Mouse (Mus musculus): ENCODE results near the gene Lmx1b.

The Lmx1b gene

DNA sequence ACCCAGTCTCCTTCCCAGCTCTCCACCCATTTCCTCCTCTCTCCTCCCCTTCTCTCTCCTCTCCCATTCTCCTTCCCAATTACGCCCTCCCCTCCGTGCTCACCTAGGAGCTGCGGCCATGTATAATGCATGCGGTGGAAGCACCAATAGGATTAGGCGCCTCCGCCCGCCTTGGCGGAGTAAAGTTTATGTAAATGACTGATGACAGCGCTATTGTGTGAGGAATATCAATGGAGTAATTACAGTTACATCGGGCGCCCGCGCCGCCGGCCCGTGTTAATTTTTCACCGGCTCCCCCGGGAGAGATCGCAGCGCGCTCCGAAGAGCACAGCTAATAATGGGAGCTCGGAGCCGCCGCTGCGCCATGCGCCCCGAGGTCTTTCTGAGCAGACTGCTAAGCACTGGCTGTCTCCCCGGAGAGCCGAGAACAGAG is 23.9 kb downstream of the Lmx1b start:
- ChIA-PET CTCF (interaction anchor here in 2 of 4 experiments (0.6 to 3.1 kb wide), 15 partner anchors 11 to 130 kb away, joined by 3 to 17 read pairs (median 4); no protein-coding TSS in a partner anchor), POLR2A (interaction anchor here (0.6 to 1.8 kb wide), 24 partner anchors 8 to 148 kb away, joined by 3 to 11 read pairs (median 3); partner anchors contain the start of genes Lmx1b (in 2 of the 4) and Zbtb43 (in 1 of the 4))

GRCm38 (mm10) chr2:33615843-33616344 is 24.4 kb downstream of the Lmx1b start:
- ChIA-PET CTCF (interaction anchor here in 2 of 4 experiments (0.7 to 3.1 kb wide), 15 partner anchors 12 to 255 kb away, joined by 3 to 17 read pairs (median 4); no protein-coding TSS in a partner anchor), POLR2A (interaction anchor here in 3 of 4 experiments (0.6 to 1.8 kb wide), 21 partner anchors 9 to 147 kb away, joined by 3 to 11 read pairs (median 4); partner anchors contain the start of genes Lmx1b (in 2 of the 3) and Zbtb43 (in 1 of the 3))

- CTCF ChIA-PET: interaction anchor here in 1 of 4 experiments (1.0 kb wide), 1 partner anchor 11 kb away, joined by 3 read pairs; no protein-coding TSS in a partner anchor
- POLR2A ChIA-PET: interaction anchor here in 1 of 4 experiments (1.3 kb wide), 1 partner anchor 10 kb away, joined by 3 read pairs; no protein-coding TSS in a partner anchor
Measured at GRCm38 (mm10) chr2:33605487-33606256, 34.6 kb downstream of the Lmx1b start.

- CTCF ChIA-PET: interaction anchor here in 1 of 4 experiments (0.6 kb wide), 1 partner anchor 80 kb away, joined by 3 read pairs; no protein-coding TSS in a partner anchor
- POLR2A ChIA-PET: interaction anchor here in 2 of 4 experiments (0.6 to 1.0 kb wide), 2 partner anchors 105 to 206 kb away, joined by 3 to 4 read pairs; no protein-coding TSS in a partner anchor
Measured at GRCm38 (mm10) chr2:33604846-33605486, 35.3 kb downstream of the Lmx1b start.

DNA sequence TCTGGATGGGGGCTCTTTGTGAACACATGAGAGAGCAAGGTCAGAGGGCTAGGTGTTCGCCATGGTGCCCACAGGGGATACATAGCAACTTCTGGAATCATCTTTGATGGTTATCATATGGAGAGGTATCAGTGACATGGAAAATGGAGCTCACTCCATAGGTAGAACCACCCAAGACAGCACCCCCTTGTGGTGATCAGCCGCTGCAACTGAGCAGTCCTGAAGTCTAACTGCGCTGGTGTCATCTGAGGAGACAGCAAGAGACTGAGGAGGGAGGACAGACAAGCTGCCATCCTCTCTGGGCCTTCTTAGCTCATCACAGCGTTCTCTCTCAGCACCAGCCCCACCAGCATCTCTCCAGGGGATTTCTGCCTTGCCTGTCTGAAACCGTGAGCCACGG is 39.8 kb downstream of the Lmx1b start:
- CTCF ChIA-PET: interaction anchor here (0.5 to 1.7 kb wide), 44 partner anchors 11 to 1447 kb away, joined by 3 to 17 read pairs (median 4); no protein-coding TSS in a partner anchor
- POLR2A ChIA-PET: interaction anchor here in 2 of 4 experiments (0.7 to 1.6 kb wide), 6 partner anchors 16 to 42 kb away, joined by 3 to 5 read pairs (median 4); no protein-coding TSS in a partner anchor

- CTCF ChIA-PET: interaction anchor here in 3 of 4 experiments (0.6 to 1.2 kb wide), 5 partner anchors 12 to 39 kb away, joined by 3 to 5 read pairs (median 4); no protein-coding TSS in a partner anchor
- POLR2A ChIA-PET: no interaction called here
Measured at GRCm38 (mm10) chr2:33597384-33597783, 42.9 kb downstream of the Lmx1b start.

- ChIA-PET POLR2A (interaction anchor here in 3 of 4 experiments (0.7 to 2.0 kb wide), 8 partner anchors 14 to 69 kb away, joined by 3 to 7 read pairs (median 4); partner anchors contain the start of gene Lmx1b (in 1 of the 3)), CTCF (interaction anchor here in 2 of 4 experiments (0.6 to 1.2 kb wide), 4 partner anchors 11 to 227 kb away, joined by 3 to 5 read pairs (median 5); no protein-coding TSS in a partner anchor)
Measured at GRCm38 (mm10) chr2:33595085-33595423, 45.3 kb downstream of the Lmx1b start.

DNA sequence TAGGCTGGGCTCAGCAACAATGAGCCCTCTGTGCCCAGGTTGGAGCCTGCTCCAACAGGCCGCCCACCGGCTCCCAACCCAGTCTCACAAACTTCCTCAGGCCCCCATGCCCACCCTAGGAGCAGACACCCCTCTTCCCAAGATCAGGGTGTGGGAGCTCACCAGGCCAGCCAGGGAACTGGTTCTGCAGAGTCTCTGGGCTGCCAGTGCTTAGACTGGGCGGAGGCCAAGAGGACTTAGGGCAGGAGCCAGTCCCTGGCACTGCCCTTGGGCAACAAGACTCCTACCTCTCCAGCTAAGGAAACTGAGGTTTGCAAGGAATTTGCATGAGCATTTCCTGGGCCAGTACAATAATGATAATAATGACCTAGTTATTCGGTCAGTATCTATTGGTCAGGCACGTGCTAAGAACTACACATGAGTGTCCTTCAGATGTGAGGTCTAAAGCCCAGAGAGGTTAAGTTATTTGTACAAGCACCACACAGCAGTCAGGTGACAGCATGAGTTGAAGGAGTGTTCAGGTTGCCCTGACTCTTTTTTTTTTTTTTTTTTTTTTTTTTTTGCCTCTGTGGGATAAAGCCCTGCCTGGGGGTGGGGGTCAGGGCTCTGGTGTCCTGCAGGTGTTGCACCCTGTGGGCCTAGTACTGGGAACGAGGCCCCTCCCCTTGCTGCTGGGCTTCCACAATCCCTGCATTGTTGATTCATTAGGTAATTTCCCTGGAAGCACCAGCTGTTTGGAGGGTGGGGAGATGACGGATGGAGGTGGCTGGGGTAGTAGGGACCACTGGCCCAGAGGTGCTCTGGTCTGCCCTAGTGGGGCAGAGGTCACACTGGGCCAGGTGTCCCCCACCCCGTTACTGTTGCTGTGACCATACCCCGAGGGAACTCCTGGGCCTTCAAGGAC is 45.9 kb downstream of the Lmx1b start:
- ChIA-PET CTCF (interaction anchor here in 3 of 4 experiments (0.5 to 1.6 kb wide), 9 partner anchors 12 to 635 kb away, joined by 3 to 5 read pairs (median 4); no protein-coding TSS in a partner anchor), POLR2A (interaction anchor here in 3 of 4 experiments (0.6 to 2.0 kb wide), 14 partner anchors 13 to 1668 kb away, joined by 3 to 7 read pairs (median 4); partner anchors contain the start of gene Lmx1b (in 1 of the 3))

DNA sequence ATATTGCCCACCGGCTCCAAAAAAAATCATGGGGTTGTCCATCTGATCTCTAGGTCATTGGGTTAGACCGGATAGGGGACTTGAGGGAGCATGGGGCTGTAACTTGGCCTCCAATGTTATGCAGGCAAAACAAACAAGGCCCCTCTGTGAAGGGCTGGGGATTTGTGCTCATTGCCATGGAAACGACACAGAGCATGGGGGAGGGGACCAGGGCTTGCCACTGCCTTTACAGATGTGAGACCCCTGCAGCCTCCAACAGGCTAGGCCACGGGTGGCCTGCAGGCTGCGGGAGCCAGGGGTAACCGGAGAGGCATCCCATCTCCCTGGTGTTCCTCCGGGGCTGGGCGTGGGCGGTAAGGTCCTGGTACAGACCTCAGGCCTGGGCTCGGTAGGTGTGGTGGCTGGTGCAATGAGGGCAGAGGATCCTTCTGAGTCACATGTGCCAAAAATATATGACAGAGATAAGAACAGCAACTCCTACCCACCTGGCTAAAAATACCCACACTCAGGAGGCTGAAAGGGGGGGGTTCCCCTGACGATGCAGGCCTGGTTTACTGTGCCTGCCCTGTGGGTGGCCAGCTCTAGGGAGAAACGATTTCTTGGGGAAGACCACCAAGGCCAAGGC is 47.3 kb downstream of the Lmx1b start:
- CTCF ChIA-PET: interaction anchor here (0.6 to 1.6 kb wide), 5 partner anchors 9 to 106 kb away, joined by 3 to 4 read pairs (median 3); no protein-coding TSS in a partner anchor

DNA sequence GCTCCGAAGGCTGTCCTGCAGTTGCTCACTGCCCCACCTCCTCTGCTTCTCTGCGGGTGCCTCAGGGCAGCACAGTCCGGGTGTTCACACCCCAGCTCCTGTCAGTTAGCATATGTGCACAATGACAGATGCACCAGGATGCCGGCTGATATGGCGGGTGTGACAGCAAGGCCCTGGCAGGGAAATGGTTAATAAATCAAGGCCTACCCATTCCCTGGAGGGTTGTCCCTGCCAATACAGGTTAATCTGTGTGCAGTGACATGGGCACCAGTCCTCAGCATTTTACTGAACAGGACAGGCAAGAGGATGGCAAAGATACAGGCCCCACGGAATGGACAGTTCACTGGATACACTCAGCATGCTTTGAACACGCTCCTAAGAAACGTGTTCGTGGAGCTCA is 51.0 kb downstream of the Lmx1b start:
- ChIA-PET CTCF (interaction anchor here in 3 of 4 experiments (0.6 to 1.4 kb wide), 3 partner anchors 11 to 32 kb away, joined by 3 to 4 read pairs (median 3); no protein-coding TSS in a partner anchor), POLR2A (interaction anchor here in 2 of 4 experiments (0.8 to 1.6 kb wide), 3 partner anchors 12 to 1859 kb away, joined by 3 to 4 read pairs (median 3); partner anchors contain the start of gene Lmx1b (in 1 of the 2))

More for the DNA sequence above, 47.3 kb downstream of the Lmx1b start:
- POLR2A ChIA-PET: interaction anchor here in 2 of 4 experiments (0.7 to 1.5 kb wide), 2 partner anchors 11 to 48 kb away, joined by 3 to 5 read pairs; no protein-coding TSS in a partner anchor

DNA sequence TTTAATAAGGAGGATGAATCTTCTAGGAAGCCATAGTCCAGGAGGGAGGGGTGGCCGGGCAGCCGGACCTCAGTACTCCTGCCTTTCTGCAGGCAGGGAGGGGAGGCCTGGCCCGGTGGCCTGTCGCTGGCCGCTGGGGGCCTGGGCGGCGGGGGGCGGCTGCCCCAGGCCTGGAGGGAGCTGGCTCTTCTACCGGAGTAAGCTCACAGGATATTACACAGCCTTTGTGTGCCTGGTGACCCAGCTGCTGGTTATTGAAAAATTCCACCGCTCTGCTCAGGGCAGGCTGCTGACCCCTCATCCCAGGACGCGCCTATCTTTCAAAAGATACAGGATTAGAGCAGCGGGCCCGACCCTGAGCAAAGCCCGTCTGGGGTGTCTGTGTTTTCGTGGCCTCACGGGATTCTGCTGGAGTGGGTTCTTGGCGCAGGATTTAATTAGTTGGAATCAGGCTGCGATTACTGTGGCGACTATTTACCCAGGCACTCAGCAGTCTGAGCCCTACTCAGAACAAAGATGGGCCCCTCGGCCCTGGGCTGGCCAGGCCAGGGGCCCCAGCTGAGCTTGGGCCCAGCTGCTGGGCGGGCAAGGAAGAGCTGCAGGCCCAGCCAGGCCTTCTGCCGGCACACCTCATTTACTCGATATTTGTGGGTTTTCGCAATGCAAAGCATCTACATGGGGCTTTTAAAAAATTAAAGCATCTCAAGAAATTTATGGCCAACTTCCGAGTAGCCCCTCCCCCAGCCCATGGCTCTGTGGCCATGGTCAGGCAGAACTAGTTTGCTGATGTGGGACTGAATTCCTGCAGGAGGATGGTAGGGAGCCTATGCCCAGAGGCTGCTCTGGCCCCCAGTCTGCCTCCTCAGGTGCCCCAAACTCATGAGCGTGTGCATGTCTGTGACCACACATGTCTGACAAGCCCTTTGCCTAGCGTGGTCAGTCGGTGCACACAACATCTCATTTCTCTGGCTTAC is 55.1 kb downstream of the Lmx1b start:
- POLR2A ChIA-PET: no interaction called here
- CTCF ChIA-PET: interaction anchor here in 3 of 4 experiments (0.5 to 3.1 kb wide), 8 partner anchors 15 to 526 kb away, joined by 3 to 11 read pairs (median 3); no protein-coding TSS in a partner anchor

- POLR2A ChIA-PET: interaction anchor here in 3 of 4 experiments (0.8 to 1.9 kb wide), 6 partner anchors 10 to 97 kb away, joined by 3 to 5 read pairs (median 4); no protein-coding TSS in a partner anchor
- CTCF ChIA-PET: interaction anchor here (0.6 to 5.0 kb wide), 20 partner anchors 12 to 406 kb away, joined by 3 to 28 read pairs (median 5); no protein-coding TSS in a partner anchor
Measured at GRCm38 (mm10) chr2:33583761-33584160, 56.5 kb downstream of the Lmx1b start.

GRCm38 (mm10) chr2:33583317-33583716 is 57.0 kb downstream of the Lmx1b start:
- POLR2A ChIA-PET: interaction anchor here in 3 of 4 experiments (0.8 to 1.9 kb wide), 9 partner anchors 8 to 105 kb away, joined by 3 to 5 read pairs (median 3); no protein-coding TSS in a partner anchor
- CTCF ChIA-PET: interaction anchor here (0.6 to 5.0 kb wide), 23 partner anchors 9 to 406 kb away, joined by 3 to 28 read pairs (median 4); no protein-coding TSS in a partner anchor

- POLR2A ChIA-PET: interaction anchor here in 3 of 4 experiments (0.6 to 3.6 kb wide), 24 partner anchors 9 to 1292 kb away, joined by 3 to 16 read pairs (median 3); partner anchors contain the start of genes Cutal (in 1 of the 3), Lrsam1 (in 1 of the 3) and Rpl12 (in 1 of the 3)
Measured at GRCm38 (mm10) chr2:33582457-33583060, 57.8 kb downstream of the Lmx1b start.

More at GRCm38 (mm10) chr2:33582457-33583060, 57.8 kb downstream of the Lmx1b start:
- CTCF ChIA-PET: interaction anchor here (0.5 to 5.0 kb wide), 31 partner anchors 8 to 654 kb away, joined by 3 to 28 read pairs (median 4); no protein-coding TSS in a partner anchor

Measured in embryonic stem cell, embryonic (primary cell).